Mouse (Mus musculus) midbrain, embryonic 15.5 days (tissue): ENCODE results near the gene Trim29. TPM values are rescaled to one million over a fixed set of nuclear protein-coding genes. Genes with fewer than 3 reads are reported as not detected.

Source experiments
- ATAC-seq: fragments of 200-750 bp; cut with Nextera tagmentation; replicated peaks from 2 replicates; pipeline ENCODE4 v1.8.0; 2017; ENCODE audit warnings: moderate TSS enrichment
- H3K27ac ChIP-seq: fragments of 300-500 bp; sonication (generic); 2 replicates; pipeline ENCODE4 v1.5.1; 2015; ENCODE audit warnings: mild to moderate bottlenecking, inconsistent platforms
- H3K27me3 ChIP-seq: fragments of 300-500 bp; sonication (generic); replicated peaks from 2 replicates; pipeline ENCODE4 v1.6.1; 2015; ENCODE audit warnings: inconsistent platforms
- H3K36me3 ChIP-seq: fragments of 300-500 bp; sonication (generic); replicated peaks from 2 replicates; pipeline ENCODE4 v1.6.1; 2015; ENCODE audit warnings: inconsistent platforms
- H3K4me1 ChIP-seq: fragments of 300-500 bp; sonication (generic); 2 replicates; pipeline ENCODE4 v1.6.1; 2015; ENCODE audit warnings: inconsistent platforms
- H3K4me2 ChIP-seq: fragments of 300-500 bp; sonication (generic); 2 replicates; pipeline ENCODE4 v1.6.1; 2015; ENCODE audit warnings: inconsistent platforms, mild to moderate bottlenecking, moderate library complexity
- H3K4me3 ChIP-seq: fragments of 300-500 bp; sonication (generic); 2 replicates; pipeline ENCODE4 v1.5.1; 2015; ENCODE audit warnings: mild to moderate bottlenecking, inconsistent platforms
- H3K9ac ChIP-seq: fragments of 300-500 bp; sonication (generic); 2 replicates; pipeline ENCODE4 v1.6.1; 2015; ENCODE audit warnings: mild to moderate bottlenecking, inconsistent platforms
- H3K9me3 ChIP-seq: fragments of 300-500 bp; sonication (generic); 2 replicates; pipeline ENCODE4 v1.6.1; 2016; ENCODE audit warnings: inconsistent platforms
- WGBS: fragments of 180-500 bp; shearing (Covaris S2); methylation state at CpG from one replicate; pipeline ENCODE4 v1.1.7; 2015; ENCODE audit warnings: mixed read lengths; 5-methylcytosine and 5-hydroxymethylcytosine counted together
- polyA plus RNA-seq: library from polyadenylated mRNA; unstranded; fragments of >200 nt; fragmentation: Nextera tagmentation; extraction: Ambion mirVana; gene quantifications from 2 replicates; pipeline ENCODE4 v1.2.1, GENCODE M21; 2015

The Trim29 gene
- polyA plus RNA-seq, 1 experiment from 2014 or later: 0.62 TPM

DNA sequence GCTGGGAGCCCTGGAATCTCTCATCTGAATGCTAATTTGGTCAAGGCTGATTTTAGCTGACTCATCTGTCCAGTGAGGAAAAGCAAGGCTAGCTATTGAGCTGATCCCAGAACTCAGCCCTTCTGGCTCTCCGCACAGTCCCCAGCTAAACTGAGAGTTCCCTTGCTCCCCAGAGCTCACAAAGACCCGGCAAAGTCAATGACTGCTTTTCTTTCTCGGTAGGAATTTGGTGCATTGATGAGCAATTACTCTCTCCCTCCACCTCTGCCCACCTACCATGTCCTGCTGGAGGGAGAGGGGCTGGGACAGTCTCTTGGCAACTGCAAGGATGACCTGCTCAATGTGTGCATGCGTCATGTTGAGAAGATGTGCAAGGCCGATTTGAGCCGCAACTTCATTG, 11.3 kb downstream of the Trim29 start:
- 95% methylated on average over 6 of the region's 6 CpGs for WGBS
- no peak overlapping the region for H3K27ac ChIP-seq
- H3K27me3 ChIP-seq: no peaks in the 10 kb centered on the region
- H3K4me1 ChIP-seq: no peaks in the 10 kb centered on the region
- no peaks in the 10 kb centered on the region for H3K9me3 ChIP-seq
- no peak overlapping the region for H3K9ac ChIP-seq
- H3K4me2 ChIP-seq: no peak overlapping the region
- no peaks in the 10 kb centered on the region for H3K36me3 ChIP-seq
- ATAC-seq: no peak
- H3K4me3 ChIP-seq: no peak overlapping the region

- ATAC-seq: no peak
- Histone ChIP-seq H3K4me2 (no peak overlapping the region), H3K27me3 (no peaks in the 10 kb centered on the region), H3K27ac (no peak overlapping the region), H3K9me3 (no peaks in the 10 kb centered on the region), H3K4me1 (no peaks in the 10 kb centered on the region), H3K36me3 (no peaks in the 10 kb centered on the region), H3K4me3 (no peak overlapping the region), H3K9ac (no peak overlapping the region)
- WGBS: 95% methylated on average over 4 of the region's 4 CpGs
These were observed 12.0 kb downstream of the Trim29 start for GRCm38 (mm10) chr9:43322666-43323065.

DNA sequence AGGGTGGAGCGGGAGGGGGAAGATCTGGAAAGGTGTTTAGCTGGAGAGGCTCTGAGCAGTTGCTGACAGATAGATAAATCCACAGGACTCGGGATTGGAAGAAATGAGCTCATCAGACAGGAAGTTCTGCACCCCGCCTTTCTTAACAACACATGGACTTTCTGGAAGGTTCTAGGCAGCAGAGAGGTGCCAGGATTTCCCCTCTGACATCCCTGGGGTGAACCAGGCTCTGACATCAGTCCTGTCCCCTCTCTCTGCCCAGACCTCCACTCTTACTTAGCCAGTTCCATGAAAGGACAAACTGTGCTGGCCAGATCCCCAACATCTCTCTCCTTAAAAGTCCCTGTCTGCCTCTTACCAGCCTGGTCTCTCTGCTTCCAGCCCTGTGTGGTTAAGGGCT, 14.8 kb downstream of the Trim29 start:
- 75% methylated on average over 3 of the region's 3 CpGs for WGBS
- no peaks in the 10 kb centered on the region for H3K36me3 ChIP-seq
- H3K4me2 ChIP-seq: no peak overlapping the region
- ATAC-seq: no peak
- no peaks in the 10 kb centered on the region for H3K9me3 ChIP-seq
- no peaks in the 10 kb centered on the region for H3K4me1 ChIP-seq
- no peak overlapping the region for H3K27ac ChIP-seq
- no peak overlapping the region for H3K9ac ChIP-seq
- no peak overlapping the region for H3K4me3 ChIP-seq
- no peaks in the 10 kb centered on the region for H3K27me3 ChIP-seq

- no peak overlapping the region for H3K4me2 ChIP-seq
- ATAC-seq: no peak
- H3K4me1 ChIP-seq: no peaks in the 10 kb centered on the region
- 77% methylated on average over 7 of the region's 7 CpGs for WGBS
- H3K27me3 ChIP-seq: no peaks in the 10 kb centered on the region
- no peak overlapping the region for H3K9ac ChIP-seq
- no peak overlapping the region for H3K27ac ChIP-seq
- no peak overlapping the region for H3K4me3 ChIP-seq
- no peaks in the 10 kb centered on the region for H3K36me3 ChIP-seq
- H3K9me3 ChIP-seq: no peaks in the 10 kb centered on the region
These were observed 15.5 kb downstream of the Trim29 start for GRCm38 (mm10) chr9:43326015-43326631.

- Histone ChIP-seq H3K27me3 (no peaks in the 10 kb centered on the region), H3K36me3 (no peaks in the 10 kb centered on the region), H3K4me3 (no peak overlapping the region), H3K9me3 (no peaks in the 10 kb centered on the region), H3K4me1 (no peaks in the 10 kb centered on the region), H3K4me2 (no peak overlapping the region), H3K27ac (no peak overlapping the region), H3K9ac (no peak overlapping the region)
- no peak; the same call in 1 of the 2 replicates for ATAC-seq
- WGBS: 48% methylated on average over 21 of the region's 21 CpGs
These were observed 16.8 kb downstream of the Trim29 start for GRCm38 (mm10) chr9:43327182-43328129.

- no peaks in the 10 kb centered on the region for H3K9me3 ChIP-seq
- no peak overlapping the region for H3K4me2 ChIP-seq
- no peaks in the 10 kb centered on the region for H3K4me1 ChIP-seq
- no peak overlapping the region for H3K4me3 ChIP-seq
- WGBS: 39% methylated on average over 5 of the region's 5 CpGs
- H3K27ac ChIP-seq: no peak overlapping the region
- no peak for ATAC-seq
- H3K9ac ChIP-seq: no peak overlapping the region
- H3K27me3 ChIP-seq: no peaks in the 10 kb centered on the region
- H3K36me3 ChIP-seq: no peaks in the 10 kb centered on the region
These were observed 19.8 kb downstream of the Trim29 start for GRCm38 (mm10) chr9:43330426-43330825.

DNA sequence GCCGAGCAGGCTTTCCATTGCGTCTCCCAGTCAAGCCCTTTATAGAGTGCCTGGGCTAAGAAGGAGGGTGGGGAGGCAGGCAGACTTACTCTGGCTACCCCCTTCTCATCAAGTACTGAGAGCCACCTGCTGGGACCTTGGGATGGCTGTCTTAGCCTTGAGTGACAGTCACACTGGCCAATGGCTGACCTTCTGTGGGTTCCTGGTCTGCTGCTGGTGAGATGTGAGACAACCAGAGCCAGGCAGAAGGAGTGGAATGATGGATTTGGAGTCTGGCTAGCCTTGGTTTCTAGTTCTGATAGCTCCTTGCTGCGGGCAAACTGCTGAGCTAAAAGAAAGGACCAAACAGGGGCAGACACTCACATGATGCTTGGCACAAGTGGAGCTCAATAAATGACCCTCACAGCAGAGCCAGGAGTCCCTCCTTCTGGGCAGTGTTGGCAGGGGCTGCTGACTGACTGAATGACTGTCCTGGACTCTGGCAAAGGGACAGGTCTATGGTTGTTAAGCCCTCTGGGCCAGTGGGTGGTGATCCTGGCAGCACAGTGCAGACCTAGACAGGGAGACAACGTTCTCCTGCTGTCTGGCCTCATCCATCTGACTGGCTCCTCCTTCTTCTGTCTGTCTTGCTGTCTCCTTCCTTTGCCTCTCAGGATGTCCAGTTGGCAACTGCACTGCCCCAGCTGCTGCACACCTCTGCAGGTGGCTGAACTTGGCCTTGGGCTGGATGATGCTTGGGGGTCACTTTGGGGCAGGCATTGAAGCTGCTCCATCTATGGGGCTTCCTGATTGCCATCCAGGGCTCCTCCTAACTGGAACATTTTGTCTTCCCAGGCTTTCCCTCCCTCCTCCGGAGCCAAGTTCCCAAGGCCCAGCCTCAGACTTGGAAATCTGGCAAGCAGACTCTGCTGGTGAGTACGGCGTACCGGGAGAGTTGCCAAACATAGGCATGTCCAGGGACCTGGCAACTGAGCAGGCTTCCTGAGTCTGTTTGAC, 21.1 kb downstream of the Trim29 start:
- H3K27ac ChIP-seq: no peak overlapping the region
- H3K4me1 ChIP-seq: no peaks in the 10 kb centered on the region
- no peaks in the 10 kb centered on the region for H3K27me3 ChIP-seq
- H3K4me3 ChIP-seq: no peak overlapping the region
- H3K4me2 ChIP-seq: no peak overlapping the region
- no peak for ATAC-seq
- H3K9me3 ChIP-seq: no peaks in the 10 kb centered on the region
- no peak overlapping the region for H3K9ac ChIP-seq
- H3K36me3 ChIP-seq: no peaks in the 10 kb centered on the region
- 77% methylated on average over 8 of the region's 8 CpGs for WGBS

DNA sequence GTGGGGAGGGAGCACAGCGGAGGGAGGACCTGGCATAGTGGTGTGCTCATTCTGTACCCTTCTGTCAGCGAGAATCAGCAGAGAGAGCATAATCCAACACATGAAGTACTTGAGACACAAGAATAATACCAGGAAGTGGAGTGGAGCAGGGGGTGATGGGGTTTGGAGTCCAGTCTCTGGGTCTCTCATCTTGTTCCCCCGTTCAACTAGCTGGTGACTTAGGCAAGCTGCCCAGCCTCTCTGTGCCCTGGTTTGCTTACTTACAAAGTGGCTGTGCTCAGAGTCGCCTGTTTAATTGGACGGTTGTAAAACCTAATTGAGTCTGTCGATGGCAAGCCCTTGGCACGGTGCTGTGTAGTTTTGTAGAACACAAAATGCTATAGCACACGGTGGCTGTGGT, 23.8 kb downstream of the Trim29 start:
- no peaks in the 10 kb centered on the region for H3K36me3 ChIP-seq
- 87% methylated on average over 8 of the region's 8 CpGs for WGBS
- ATAC-seq: no peak
- H3K9ac ChIP-seq: no peak overlapping the region
- H3K4me3 ChIP-seq: no peak overlapping the region
- no peak overlapping the region for H3K27ac ChIP-seq
- no peaks in the 10 kb centered on the region for H3K4me1 ChIP-seq
- H3K9me3 ChIP-seq: no peaks in the 10 kb centered on the region
- no peak overlapping the region for H3K4me2 ChIP-seq
- H3K27me3 ChIP-seq: no peaks in the 10 kb centered on the region

- WGBS: 69% methylated on average over 4 of the region's 4 CpGs
- Histone ChIP-seq H3K4me1 (peaks cover 5% of the 10 kb centered on the region), H3K27me3 (no peaks in the 10 kb centered on the region), H3K9ac (no peak overlapping the region), H3K4me2 (no peak overlapping the region), H3K27ac (no peak overlapping the region), H3K4me3 (no peak overlapping the region), H3K9me3 (no peaks in the 10 kb centered on the region), H3K36me3 (no peaks in the 10 kb centered on the region)
- no peak for ATAC-seq
These were observed 27.0 kb downstream of the Trim29 start for GRCm38 (mm10) chr9:43337636-43338035.

DNA sequence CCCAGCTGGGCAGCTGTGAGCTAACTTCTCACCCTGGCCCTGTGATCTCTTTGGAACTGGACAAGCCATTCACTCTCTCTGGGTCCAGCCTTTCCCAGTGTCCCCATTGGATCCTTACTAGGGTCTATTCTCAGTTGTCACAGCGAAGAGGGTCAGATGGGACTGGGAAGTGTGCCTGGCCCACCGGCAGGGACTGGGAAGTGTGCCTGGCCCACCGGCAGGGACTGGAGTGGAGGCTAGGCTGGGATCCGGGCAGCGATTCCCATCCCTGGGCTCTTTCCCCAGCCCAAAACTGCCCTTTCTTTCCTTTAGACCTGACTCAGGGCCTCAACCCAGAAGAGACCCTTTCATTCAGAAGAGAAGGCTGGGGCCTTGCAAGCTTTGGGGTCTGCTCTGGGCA, 27.4 kb downstream of the Trim29 start:
- Histone ChIP-seq H3K9me3 (no peaks in the 10 kb centered on the region), H3K4me1 (peaks cover 5% of the 10 kb centered on the region), H3K27me3 (no peaks in the 10 kb centered on the region), H3K4me3 (no peak overlapping the region), H3K27ac (no peak overlapping the region), H3K9ac (no peak overlapping the region), H3K36me3 (no peaks in the 10 kb centered on the region), H3K4me2 (no peak overlapping the region)
- no peak for ATAC-seq
- 70% methylated on average over 5 of the region's 5 CpGs for WGBS

GRCm38 (mm10) chr9:43339614-43340020, 29.0 kb downstream of the Trim29 start:
- ATAC-seq: peak; percentile 62
- Histone ChIP-seq H3K4me2 (no peak overlapping the region), H3K36me3 (no peaks in the 10 kb centered on the region), H3K9ac (no peak overlapping the region), H3K9me3 (no peaks in the 10 kb centered on the region), H3K27me3 (no peaks in the 10 kb centered on the region), H3K27ac (no peak overlapping the region), H3K4me1 (peaks cover 9% of the 10 kb centered on the region), H3K4me3 (no peak overlapping the region)
- 0% methylated on average over 2 of the region's 2 CpGs for WGBS

GRCm38 (mm10) chr9:43350089-43350488, 39.4 kb downstream of the Trim29 start:
- H3K9me3 ChIP-seq: no peaks in the 10 kb centered on the region
- H3K9ac ChIP-seq: no peak overlapping the region
- no peak for ATAC-seq
- H3K36me3 ChIP-seq: no peaks in the 10 kb centered on the region
- WGBS: 47% methylated on average over 5 of the region's 5 CpGs
- no peaks in the 10 kb centered on the region for H3K27me3 ChIP-seq
- H3K4me3 ChIP-seq: no peak overlapping the region
- H3K4me2 ChIP-seq: no peak overlapping the region
- H3K4me1 ChIP-seq: no peaks in the 10 kb centered on the region
- H3K27ac ChIP-seq: no peak overlapping the region
